Mouse (Mus musculus): ENCODE results near the gene Samhd1.

GRCm38 (mm10) chr2:157119075-157119474 lies 16.0 kb downstream of the Samhd1 start:
- TF ChIP-seq ZC3H11A (IDR thresholded peaks at IDR 0.05; ENCODE audit: borderline replicate concordance, low read depth, low read length) (no peak), CHD2 (IDR thresholded peaks at IDR 0.05; ENCODE audit: low read depth, low read length) (no peak)
